Mouse (Mus musculus): ENCODE results near the gene Mybbp1a.
"Not testable (repeated sequence)": the region's sequence is repeated elsewhere in the genome, so short reads cannot be mapped to it uniquely, and the experiment has no call there.

GRCm38 (mm10) chr11:72440597-72440964 lies 574 bp upstream of the Mybbp1a start:
- TF ChIP-seq CTCF (IDR thresholded peaks at IDR 0.05; ENCODE audit: extremely low read depth, insufficient read length, insufficient replicate concordance, low read depth, low read length); POLR2A (IDR thresholded peaks at IDR 0.05; ENCODE audit: low read depth, low read length): not testable (repeated sequence)
